Mouse (Mus musculus) heart, postnatal 0 days (tissue): ENCODE results near the gene Fcer2a. TPM values are rescaled to one million over a fixed set of nuclear protein-coding genes. Genes with fewer than 3 reads are reported as not detected.
A peak's percentile ranks its signal among the peaks of the same experiment; 100 is the strongest.

ENCODE experiments used
- ATAC-seq: fragments of 200-750 bp; cut with Nextera tagmentation; 2 replicates; pipeline ENCODE4 v1.8.0; 2017; ENCODE audit warnings: low read depth, moderate number of reproducible peaks, moderate library complexity; ENCODE audit not compliant: insufficient read depth
- DNase-seq: peaks from one replicate; pipeline ENCODE4 v3.0.0-alpha.2; 2016; ENCODE audit warnings: low spot score
- H3K27ac ChIP-seq: fragments of 300-500 bp; sonication (generic); 2 replicates; pipeline ENCODE4 v1.5.1; 2014; ENCODE audit warnings: low read depth, mild to moderate bottlenecking
- H3K27me3 ChIP-seq: fragments of 300-500 bp; sonication (generic); 2 replicates; pipeline ENCODE4 v1.6.1; 2014; ENCODE audit warnings: low read length, mixed read lengths; ENCODE audit not compliant: control insufficient read depth, insufficient read depth
- H3K36me3 ChIP-seq: fragments of 300-500 bp; sonication (generic); replicated peaks from 2 replicates; pipeline ENCODE4 v1.6.1; 2014; ENCODE audit warnings: low read length, mixed read lengths; ENCODE audit not compliant: control insufficient read depth, insufficient read depth
- H3K4me1 ChIP-seq: fragments of 300-500 bp; sonication (generic); 2 replicates; pipeline ENCODE4 v1.6.1; 2014; ENCODE audit warnings: antibody characterized with exemption; ENCODE audit not compliant: control insufficient read depth, insufficient read depth
- H3K4me2 ChIP-seq: fragments of 300-500 bp; sonication (generic); 2 replicates; pipeline ENCODE4 v1.6.1; 2014; ENCODE audit warnings: low read depth, mild to moderate bottlenecking, low read length, moderate library complexity
- H3K4me3 ChIP-seq: fragments of 300-500 bp; sonication (generic); 2 replicates; pipeline ENCODE4 v1.5.1; 2014; ENCODE audit warnings: low read depth, low read length
- H3K9ac ChIP-seq: fragments of 300-500 bp; sonication (generic); replicated peaks from 2 replicates; pipeline ENCODE4 v1.6.1; 2014; ENCODE audit warnings: low read depth, low read length, mixed read lengths
- H3K9me3 ChIP-seq: fragments of 300-500 bp; sonication (generic); replicated peaks from 2 replicates; pipeline ENCODE4 v1.6.1; 2016; ENCODE audit warnings: low read length; ENCODE audit not compliant: control insufficient read depth
- CTCF ChIP-seq: IDR thresholded peaks from 2 replicates; pipeline ENCODE4 v1.5.1; 2016; ENCODE audit warnings: antibody characterized with exemption, control low read depth, low read depth
- EP300 ChIP-seq: IDR thresholded peaks from 2 replicates; pipeline ENCODE4 v1.6.1; 2016; ENCODE audit warnings: antibody characterized with exemption, low read depth
- whole genome bisulfite sequencing: fragments of 180-500 bp; shearing (Covaris S2); extraction: QIAGEN DNeasy Blood & Tissue Kit; methylation state at CpG from one replicate; pipeline ENCODE4 v1.1.7; 2014; 5-methylcytosine and 5-hydroxymethylcytosine counted together
- polyA plus RNA-seq: library from polyadenylated mRNA; unstranded; fragments of >200 nt; fragmentation: Nextera tagmentation; extraction: Ambion mirVana; gene quantifications from 2 replicates; pipeline ENCODE4 v1.2.1, GENCODE M21; 2015
- total RNA-seq: library from RNA; depleted of rRNA; stranded (reverse); fragments of >200 nt; gene quantifications from 2 replicates; pipeline ENCODE4 v1.2.3, GENCODE M21; 2014; ENCODE audit warnings: low replicate concordance

Gene Fcer2a
- total and polyA plus RNA-seq, 2 experiments from 2014 or later = 0.11 TPM; not detected in 1

DNA sequence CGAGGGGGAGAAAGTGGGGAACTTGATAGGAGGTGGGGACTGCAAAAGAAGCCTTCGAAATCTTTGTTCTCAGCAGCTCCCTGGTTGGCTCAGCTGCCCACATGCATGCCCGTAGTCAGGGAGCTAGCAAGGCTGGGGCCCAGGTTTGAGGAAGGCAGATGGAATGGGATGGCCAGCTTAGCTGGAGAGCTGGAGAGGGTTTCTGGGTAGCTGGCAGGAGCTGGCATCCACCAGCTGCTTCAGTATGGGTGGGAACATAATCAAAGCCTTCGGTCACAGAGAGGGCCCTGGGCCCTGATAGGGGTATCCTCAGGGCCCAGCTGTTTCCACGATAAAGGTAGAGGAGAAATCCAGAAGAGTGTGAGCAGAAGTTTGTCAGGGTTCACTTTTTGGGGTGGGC, 11.5 kb downstream of the Fcer2a start:
- Histone ChIP-seq H3K9me3 (no peaks in the 10 kb centered on the region), H3K27ac (no peak overlapping the region), H3K9ac (no peak overlapping the region), H3K4me2 (no peak overlapping the region), H3K27me3 (no peaks in the 10 kb centered on the region), H3K36me3 (peaks cover 26% of the 10 kb centered on the region), H3K4me1 (0 out of 2 replicates have a peak, but pooled peaks cover 6% of the 10 kb centered on the region), H3K4me3 (no peak overlapping the region)
- ATAC-seq (no peak), DNase-seq (no peak)
- TF ChIP-seq CTCF = no peak
- no peak for TF ChIP-seq EP300
- WGBS = 89% methylated on average over 5 of the region's 5 CpGs

DNA sequence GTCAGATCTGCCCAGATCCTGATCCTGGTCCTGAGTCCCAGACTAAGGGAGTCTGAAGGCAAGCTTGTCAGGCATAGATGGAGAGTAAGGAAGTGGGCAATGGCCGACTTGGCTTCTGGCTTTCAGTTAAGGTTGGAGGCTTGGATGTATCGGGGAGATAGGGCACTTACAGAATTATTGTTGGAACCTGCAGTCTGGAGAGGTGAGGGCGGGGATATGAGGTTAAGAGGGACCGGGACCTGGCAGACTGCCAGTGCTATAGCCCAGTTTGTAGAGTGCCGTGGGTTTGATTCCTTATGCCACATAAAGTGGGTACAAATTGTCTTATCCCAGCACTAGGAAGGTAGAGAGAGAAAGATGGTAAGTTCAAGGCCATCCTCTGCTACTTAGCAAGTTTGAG, 14.3 kb downstream of the Fcer2a start:
- Histone ChIP-seq H3K27me3 (no peaks in the 10 kb centered on the region), H3K36me3 (peaks cover 26% of the 10 kb centered on the region), H3K27ac (no peak overlapping the region), H3K9me3 (no peaks in the 10 kb centered on the region), H3K4me2 (no peak overlapping the region), H3K4me1 (0 out of 2 replicates have a peak, but pooled peaks cover 10% of the 10 kb centered on the region), H3K9ac (no peak overlapping the region), H3K4me3 (no peak overlapping the region)
- no peak for DNase-seq
- 66% methylated on average over 5 of the region's 5 CpGs for WGBS
- no peak for TF ChIP-seq EP300
- TF ChIP-seq CTCF = no peak
- no peak for ATAC-seq

DNA sequence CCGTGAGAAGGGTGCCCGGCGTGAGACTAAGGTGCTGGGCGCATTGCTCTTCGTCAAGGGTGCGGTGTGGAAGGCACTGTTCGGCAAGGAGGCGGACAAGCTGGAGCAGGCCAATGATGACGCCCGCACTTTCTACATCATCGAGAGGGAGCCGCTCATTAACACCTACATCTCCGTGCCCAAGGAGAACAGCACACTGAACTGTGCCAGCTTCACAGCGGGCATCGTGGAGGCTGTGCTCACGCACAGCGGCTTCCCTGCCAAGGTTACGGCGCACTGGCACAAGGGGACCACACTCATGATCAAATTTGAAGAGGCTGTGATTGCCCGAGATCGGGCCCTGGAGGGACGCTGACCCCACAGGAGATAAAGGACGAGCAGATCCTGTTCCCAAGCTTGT, 14.7 kb downstream of the Fcer2a start:
- WGBS = 95% methylated on average over 23 of the region's 23 CpGs
- ATAC-seq (no peak), DNase-seq (no peak)
- Histone ChIP-seq H3K27ac (no peak overlapping the region), H3K4me3 (no peak overlapping the region), H3K4me2 (no peak overlapping the region), H3K4me1 (0 out of 2 replicates have a peak, but pooled peaks cover 10% of the 10 kb centered on the region), H3K36me3 (peaks cover 26% of the 10 kb centered on the region), H3K27me3 (no peaks in the 10 kb centered on the region), H3K9me3 (no peaks in the 10 kb centered on the region), H3K9ac (no peak overlapping the region)
- TF ChIP-seq CTCF (no peak), EP300 (no peak)

DNA sequence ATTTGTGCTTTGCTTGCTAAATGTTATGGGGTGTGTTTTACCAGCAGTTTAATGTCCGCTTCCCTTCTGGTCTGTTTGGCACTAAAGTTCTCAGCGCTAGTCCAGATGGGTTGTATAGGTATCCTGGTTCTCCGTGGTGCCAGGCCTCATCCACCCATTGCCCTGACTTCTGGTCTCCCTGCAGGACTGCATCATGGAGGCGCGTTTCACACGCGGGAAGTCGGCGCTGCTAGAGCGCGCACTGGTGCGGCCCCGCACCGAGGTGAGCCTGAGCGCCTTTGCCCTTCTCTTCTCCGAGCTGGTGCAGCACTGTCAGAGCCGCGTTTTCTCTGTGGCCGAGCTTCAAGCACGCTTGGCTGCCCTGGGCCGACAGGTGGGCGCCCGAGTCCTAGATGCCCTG, 15.1 kb downstream of the Fcer2a start:
- H3K9ac ChIP-seq = no peak overlapping the region
- 95% methylated on average over 23 of the region's 23 CpGs for whole genome bisulfite sequencing
- no peak for DNase-seq
- H3K4me2 ChIP-seq = no peak overlapping the region
- no peak for ATAC-seq
- H3K36me3 ChIP-seq = peaks cover 26% of the 10 kb centered on the region
- 0 out of 2 replicates have a peak, but pooled peaks cover 10% of the 10 kb centered on the region for H3K4me1 ChIP-seq
- no peaks in the 10 kb centered on the region for H3K27me3 ChIP-seq
- H3K27ac ChIP-seq = no peak overlapping the region
- TF ChIP-seq EP300 (no peak), CTCF (no peak)
- H3K4me3 ChIP-seq = no peak overlapping the region
- H3K9me3 ChIP-seq = no peaks in the 10 kb centered on the region

DNA sequence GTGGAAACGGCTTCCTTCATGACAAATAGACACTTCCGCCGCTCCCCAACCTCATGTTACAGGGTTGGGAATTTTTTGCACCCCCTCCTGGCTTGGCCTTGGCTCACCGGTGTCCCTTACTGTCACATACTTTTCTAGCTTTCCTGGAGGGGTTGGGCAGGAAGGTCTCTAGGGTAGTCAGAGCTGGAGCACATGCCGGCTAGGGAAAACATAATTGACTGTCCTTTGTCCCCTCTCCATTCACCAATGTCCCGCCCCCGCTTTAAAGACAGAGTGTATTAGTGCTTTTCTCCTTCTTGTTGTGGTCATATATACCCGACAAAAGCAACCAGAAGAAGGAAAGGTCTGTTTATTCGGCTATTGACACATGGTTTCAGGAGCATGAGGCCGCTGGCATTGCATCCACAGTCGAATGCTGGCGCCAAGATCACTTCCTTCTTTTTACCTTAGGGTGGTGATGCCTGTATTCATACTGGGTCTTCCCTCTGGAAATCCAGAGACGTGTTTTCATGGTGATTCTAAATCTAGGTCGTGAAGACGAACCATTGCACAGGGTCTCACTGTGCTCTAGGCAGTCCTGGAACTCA, 16.9 kb downstream of the Fcer2a start:
- Histone ChIP-seq H3K36me3 (peaks cover 26% of the 10 kb centered on the region), H3K4me3 (peak overlapping the region; percentile 99), H3K27ac (peak overlapping the region; percentile 95), H3K4me1 (0 out of 2 replicates have a peak, but pooled peaks cover 10% of the 10 kb centered on the region), H3K27me3 (no peaks in the 10 kb centered on the region), H3K9me3 (no peaks in the 10 kb centered on the region), H3K9ac (peak overlapping the region; percentile 96), H3K4me2 (peak overlapping the region; percentile 91)
- no peak for TF ChIP-seq EP300
- TF ChIP-seq CTCF = no peak
- 2% methylated on average over 15 of the region's 15 CpGs for WGBS
- ATAC-seq (peak; percentile 1; the same call in 1 of the 2 replicates), DNase-seq (peak; percentile 16)
